Mouse (Mus musculus) lung, postnatal 0 days (tissue): ENCODE results near the gene Smtn. TPM values are rescaled to one million over a fixed set of nuclear protein-coding genes. Genes with fewer than 3 reads are reported as not detected.
A peak's percentile ranks its signal among the peaks of the same experiment; 100 is the strongest.

Experiments
- ATAC-seq: fragments of 200-750 bp; cut with Nextera tagmentation; 2 replicates; pipeline ENCODE4 v1.8.0; 2017; ENCODE audit warnings: moderate library complexity
- DNase-seq: peaks from one replicate; pipeline ENCODE4 v3.0.0-alpha.2; 2016; ENCODE audit warnings: low spot score
- H3K27ac ChIP-seq: fragments of 300-500 bp; sonication (generic); 2 replicates; pipeline ENCODE4 v1.5.1; 2014; ENCODE audit warnings: antibody characterized with exemption, mild to moderate bottlenecking, low read length, mixed read lengths
- H3K27me3 ChIP-seq: fragments of 300-500 bp; sonication (generic); replicated peaks from 2 replicates; pipeline ENCODE4 v1.6.1; 2014; ENCODE audit warnings: low read length, mixed read lengths; ENCODE audit not compliant: insufficient read depth
- H3K36me3 ChIP-seq: fragments of 300-500 bp; sonication (generic); 2 replicates; pipeline ENCODE4 v1.6.1; 2014; ENCODE audit warnings: low read length, mixed read lengths; ENCODE audit not compliant: insufficient read depth
- H3K4me1 ChIP-seq: fragments of 300-500 bp; sonication (generic); 2 replicates; pipeline ENCODE4 v1.6.1; 2014; ENCODE audit warnings: antibody characterized with exemption, low read depth, low read length, mixed read lengths; ENCODE audit not compliant: insufficient read depth
- H3K4me2 ChIP-seq: fragments of 300-500 bp; sonication (generic); replicated peaks from 2 replicates; pipeline ENCODE4 v1.6.1; 2014; ENCODE audit warnings: low read depth, mild to moderate bottlenecking, low read length, moderate library complexity, mixed read lengths
- H3K4me3 ChIP-seq: fragments of 300-500 bp; sonication (generic); 2 replicates; pipeline ENCODE4 v1.5.1; 2014; ENCODE audit warnings: low read depth, low read length
- H3K9ac ChIP-seq: fragments of 300-500 bp; sonication (generic); replicated peaks from 2 replicates; pipeline ENCODE4 v1.6.1; 2014; ENCODE audit warnings: low read depth, mild to moderate bottlenecking
- H3K9me3 ChIP-seq: fragments of 300-500 bp; sonication (generic); 2 replicates; pipeline ENCODE4 v1.6.1; 2016; ENCODE audit warnings: low read length, mixed read lengths
- CTCF ChIP-seq: IDR thresholded peaks from 2 replicates; pipeline ENCODE4 v1.5.1; 2016; ENCODE audit warnings: antibody characterized with exemption, mild to moderate bottlenecking
- EP300 ChIP-seq: IDR thresholded peaks from 2 replicates; pipeline ENCODE4 v1.6.1; 2016; ENCODE audit warnings: antibody characterized with exemption, mild to moderate bottlenecking, control low read depth
- WGBS: fragments of 180-500 bp; shearing (Covaris S2); extraction: QIAGEN DNeasy Blood & Tissue Kit; methylation state at CpG from one replicate; pipeline ENCODE4 v1.1.7; 2014; 5-methylcytosine and 5-hydroxymethylcytosine counted together
- polyA plus RNA-seq: library from polyadenylated mRNA; unstranded; fragments of >200 nt; fragmentation: Nextera tagmentation; extraction: Ambion mirVana; gene quantifications from 2 replicates; pipeline ENCODE4 v1.2.1, GENCODE M21; 2015

Gene Smtn
- 47.6 and 51.1 TPM in 2 replicates for polyA plus RNA-seq

GRCm38 (mm10) chr11:3540451-3541085, at the start of gene Smtn:
TSS of gene Smtn (minus strand) at chr11:3540612.
- Histone ChIP-seq H3K4me1 (peaks cover 24% of the 10 kb centered on the region), H3K4me2 (peak within 1 kb of the TSS; percentile 82), H3K36me3 (no peaks in the 10 kb centered on the region), H3K9ac (no peak within 1 kb of the TSS), H3K9me3 (no peaks in the 10 kb centered on the region), H3K27me3 (no peaks in the 10 kb centered on the region), H3K27ac (no peak within 1 kb of the TSS; the same call in 1 of the 2 replicates), H3K4me3 (peak within 1 kb of the TSS; percentile 64)
- no peak for TF ChIP-seq CTCF
- DNase-seq = no peak
- WGBS = 92% methylated on average over 23 of the region's 23 CpGs
- no peak for ATAC-seq

DNA sequence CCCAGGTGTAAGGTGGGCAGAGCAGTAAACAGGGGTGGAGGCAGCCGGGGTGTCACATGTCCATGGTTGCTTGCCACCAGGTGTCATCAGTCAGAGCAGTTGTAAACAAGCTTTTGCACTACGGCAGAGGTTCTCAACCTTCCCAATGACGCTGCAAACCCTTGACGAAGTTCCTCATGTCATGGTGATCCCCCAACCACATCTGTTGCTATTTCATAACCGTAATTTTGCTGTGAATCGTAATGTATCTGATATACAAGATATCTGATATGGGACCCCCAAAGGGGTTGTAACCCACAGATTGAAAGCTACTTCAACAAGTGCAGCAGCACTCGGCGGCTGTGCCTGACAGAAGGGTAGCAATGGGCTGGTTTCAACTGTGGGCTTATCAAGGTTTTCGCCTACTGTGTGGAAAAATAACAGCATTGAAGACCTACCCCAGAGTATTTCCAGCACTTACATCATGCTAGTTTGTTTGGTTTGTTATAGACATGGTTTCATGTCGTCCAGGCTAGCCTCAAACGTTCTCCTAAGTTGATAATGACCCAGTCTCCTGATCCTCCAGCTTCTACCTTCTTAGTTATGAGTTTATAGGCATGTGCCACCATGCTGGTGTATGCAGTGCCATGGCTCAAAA, 47.7 kb upstream of the Smtn start:
- H3K9ac ChIP-seq = no peak overlapping the region
- no peak for TF ChIP-seq EP300
- TF ChIP-seq CTCF = no peak
- H3K9me3 ChIP-seq = no peaks in the 10 kb centered on the region
- no peaks in the 10 kb centered on the region for H3K27me3 ChIP-seq
- no peak for DNase-seq
- H3K27ac ChIP-seq = no peak overlapping the region
- H3K4me2 ChIP-seq = no peak overlapping the region
- WGBS = 71% methylated on average over 11 of the region's 11 CpGs
- no peak overlapping the region for H3K4me3 ChIP-seq
- no peaks in the 10 kb centered on the region for H3K36me3 ChIP-seq
- H3K4me1 ChIP-seq = no peaks in the 10 kb centered on the region
- ATAC-seq = no peak

DNA sequence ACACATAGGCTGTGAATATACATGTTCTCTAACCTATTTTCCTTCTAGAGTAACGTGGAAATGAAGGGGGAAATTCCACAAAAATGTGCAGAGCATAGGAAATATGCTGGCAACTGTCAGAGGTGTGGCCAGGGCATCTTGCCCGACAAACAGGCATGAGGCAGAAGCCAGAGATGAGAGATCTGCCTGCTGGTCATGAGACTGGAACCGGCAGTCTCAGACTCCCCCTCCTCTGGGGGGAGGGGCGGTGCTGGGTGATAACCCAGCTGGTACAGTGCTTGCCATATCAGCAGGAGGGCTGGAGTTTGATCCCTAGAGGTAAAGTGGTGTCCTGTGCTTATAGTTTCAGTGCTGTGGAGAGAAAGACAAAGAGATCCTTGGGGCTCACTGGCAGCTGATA, 46.9 kb upstream of the Smtn start:
- TF ChIP-seq EP300 = no peak
- TF ChIP-seq CTCF = no peak
- Histone ChIP-seq H3K4me1 (no peaks in the 10 kb centered on the region), H3K9me3 (no peaks in the 10 kb centered on the region), H3K4me3 (no peak overlapping the region), H3K9ac (no peak overlapping the region), H3K36me3 (no peaks in the 10 kb centered on the region), H3K4me2 (no peak overlapping the region), H3K27ac (no peak overlapping the region), H3K27me3 (no peaks in the 10 kb centered on the region)
- WGBS = 29% methylated on average over 4 of the region's 4 CpGs
- no peak for DNase-seq
- no peak for ATAC-seq

- H3K4me2 ChIP-seq = no peak overlapping the region
- no peak overlapping the region for H3K4me3 ChIP-seq
- no peaks in the 10 kb centered on the region for H3K9me3 ChIP-seq
- H3K27me3 ChIP-seq = no peaks in the 10 kb centered on the region
- H3K36me3 ChIP-seq = no peaks in the 10 kb centered on the region
- TF ChIP-seq EP300 = no peak
- no peak for TF ChIP-seq CTCF
- no peaks in the 10 kb centered on the region for H3K4me1 ChIP-seq
- WGBS = 55% methylated on average over 6 of the region's 6 CpGs
- no peak overlapping the region for H3K9ac ChIP-seq
- ATAC-seq = peak; percentile 14; the same call in 1 of the 2 replicates
- DNase-seq = no peak
- no peak overlapping the region for H3K27ac ChIP-seq
Observed at GRCm38 (mm10) chr11:3585983-3586618, 45.7 kb upstream of the Smtn start.

DNA sequence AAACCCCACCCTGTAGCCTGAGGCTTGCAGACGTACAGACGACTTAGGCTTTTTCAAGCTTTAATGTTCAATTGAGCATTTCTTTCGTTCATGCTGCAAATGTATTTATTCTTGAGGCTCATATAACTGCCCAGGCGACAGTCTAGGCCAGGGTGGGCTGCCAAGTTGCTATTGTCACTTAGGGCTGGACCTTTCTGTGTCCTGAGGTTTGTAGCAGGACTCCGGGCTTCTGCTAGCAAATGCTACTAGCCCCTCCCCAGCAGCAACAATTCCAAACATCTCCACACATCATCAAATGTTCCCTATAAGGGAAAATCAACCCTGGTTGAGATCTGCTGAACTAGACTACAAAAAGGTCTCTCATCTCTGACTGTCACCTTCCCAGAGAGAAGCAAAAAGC, 42.7 kb upstream of the Smtn start:
- ATAC-seq (no peak), DNase-seq (no peak)
- Histone ChIP-seq H3K27ac (no peak overlapping the region), H3K4me1 (no peaks in the 10 kb centered on the region), H3K27me3 (no peaks in the 10 kb centered on the region), H3K4me3 (no peak overlapping the region), H3K4me2 (no peak overlapping the region), H3K9ac (no peak overlapping the region), H3K36me3 (no peaks in the 10 kb centered on the region), H3K9me3 (no peaks in the 10 kb centered on the region)
- no peak for TF ChIP-seq CTCF
- TF ChIP-seq EP300 = no peak
- WGBS = 57% methylated on average over 5 of the region's 5 CpGs

GRCm38 (mm10) chr11:3581908-3582307, 41.5 kb upstream of the Smtn start:
- no peak for DNase-seq
- no peaks in the 10 kb centered on the region for H3K27me3 ChIP-seq
- H3K9me3 ChIP-seq = no peaks in the 10 kb centered on the region
- TF ChIP-seq CTCF = no peak
- TF ChIP-seq EP300 = no peak
- H3K9ac ChIP-seq = no peak overlapping the region
- ATAC-seq = no peak
- H3K27ac ChIP-seq = no peak overlapping the region
- no peaks in the 10 kb centered on the region for H3K4me1 ChIP-seq
- 95% methylated on average over 4 of the region's 4 CpGs for WGBS
- no peak overlapping the region for H3K4me3 ChIP-seq
- no peaks in the 10 kb centered on the region for H3K36me3 ChIP-seq
- no peak overlapping the region for H3K4me2 ChIP-seq
